Mouse (Mus musculus) Patski (cell line): Measurements from ENCODE around the gene Pclo. TPM values are rescaled to one million over a fixed set of nuclear protein-coding genes. Genes with fewer than 3 reads are reported as not detected.
"Not testable (repeated sequence)": the region's sequence is repeated elsewhere in the genome, so short reads cannot be mapped to it uniquely, and the experiment has no call there.

Source experiments
- ATAC-seq: fragments of 100-300 bp; one replicate; pipeline ENCODE4 v1.8.0; 2021
- CTCF ChIA-PET: fragments of 350-600 bp; sonication (Branson Sonifier 250); formaldehyde crosslinking; loops from one replicate; lab custom pipeline; 2022; ENCODE audit warnings: inconsistent platforms; lab: Charles Lee
- POLR2A ChIA-PET: fragments of 350-600 bp; sonication (Branson Sonifier 250); formaldehyde crosslinking; loops from one replicate; lab custom pipeline; 2022; ENCODE audit warnings: antibody characterized with exemption, inconsistent platforms; lab: Charles Lee
- DNase-seq: peaks from one replicate; pipeline ENCODE4 v3.0.0-alpha.2; 2011; ENCODE audit warnings: low read depth, low spot score
- H3K27me3 ChIP-seq: fragments of 371-371 bp; one replicate; pipeline ENCODE4 v1.5.1; 2021
- CTCF ChIP-seq: fragments of 100-300 bp; IDR thresholded peaks from one replicate; pipeline ENCODE4 v1.5.1; 2021
- in situ Hi-C: fragments of 300-500 bp; cut with MboI; formaldehyde crosslinking; loops from 3 replicates; pipeline ENCODE4 v1.11.1; 2018; ENCODE audit warnings: low pct_unique_long_range_greater_than_20kb, mixed read lengths
- polyA plus RNA-seq: library from polyadenylated mRNA; unstranded; gene quantifications from one replicate; pipeline ENCODE4 v1.2.3, GENCODE M21; 2021

Gene Pclo
- polyA plus RNA-seq, 1 experiment from 2014 or later, result not detected

GRCm38 (mm10) chr5:14807136-14807535 lies 292.4 kb downstream of the Pclo start:
- DNase-seq (no peak), ATAC-seq (peak; percentile 80)
- ChIA-PET CTCF (interaction anchor here (0.9 to 1.3 kb wide), 3 partner anchors 13 to 32 kb away, joined by 3 read pairs; no protein-coding TSS in a partner anchor), POLR2A (no interaction called here)
- peaks cover 21% of the 10 kb centered on the region for H3K27me3 ChIP-seq
- in situ Hi-C loops, result loop anchor here (10.0 kb wide), 1 partner anchor 412 kb away; no protein-coding TSS in a partner anchor
- peak; percentile 70 for TF ChIP-seq CTCF

DNA sequence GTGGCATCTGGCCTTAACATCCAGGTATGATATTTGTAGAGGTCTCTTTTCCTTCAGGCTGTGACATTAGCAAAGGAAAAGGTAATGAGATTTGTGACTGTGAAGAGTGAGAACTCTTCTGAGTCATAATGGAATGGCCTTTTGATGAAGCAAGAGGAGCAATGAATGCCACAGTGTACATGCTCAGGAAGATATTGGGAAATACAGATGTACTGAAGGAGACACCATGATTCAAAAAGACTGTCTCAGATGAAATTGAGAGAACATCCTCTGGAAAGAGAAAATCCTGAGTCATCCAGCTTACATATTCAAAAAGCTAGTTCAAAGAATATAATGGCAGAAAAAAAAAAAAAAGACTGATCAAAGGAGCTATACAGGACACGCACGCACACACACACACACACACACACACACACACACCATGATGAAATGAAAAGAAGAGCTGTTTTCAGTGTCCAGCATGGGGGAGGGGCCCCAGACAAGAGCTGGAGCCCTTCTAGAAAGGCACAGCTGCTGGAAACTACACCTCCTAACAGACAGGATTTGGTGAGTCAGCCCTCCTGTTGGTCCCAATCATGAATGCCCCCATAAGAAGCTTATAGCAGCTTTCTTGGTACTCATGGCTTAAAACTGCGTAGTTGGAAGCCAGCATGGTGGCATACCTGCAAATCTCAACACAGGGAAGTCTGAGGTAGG lies 318.6 kb downstream of the Pclo start:
- in situ Hi-C loops, result no loop called here
- no peak for ATAC-seq
- ChIA-PET POLR2A (no interaction called here), CTCF (no interaction called here)
- no peak for TF ChIP-seq CTCF
- no peaks in the 10 kb centered on the region for H3K27me3 ChIP-seq
- DNase-seq, result no peak

DNA sequence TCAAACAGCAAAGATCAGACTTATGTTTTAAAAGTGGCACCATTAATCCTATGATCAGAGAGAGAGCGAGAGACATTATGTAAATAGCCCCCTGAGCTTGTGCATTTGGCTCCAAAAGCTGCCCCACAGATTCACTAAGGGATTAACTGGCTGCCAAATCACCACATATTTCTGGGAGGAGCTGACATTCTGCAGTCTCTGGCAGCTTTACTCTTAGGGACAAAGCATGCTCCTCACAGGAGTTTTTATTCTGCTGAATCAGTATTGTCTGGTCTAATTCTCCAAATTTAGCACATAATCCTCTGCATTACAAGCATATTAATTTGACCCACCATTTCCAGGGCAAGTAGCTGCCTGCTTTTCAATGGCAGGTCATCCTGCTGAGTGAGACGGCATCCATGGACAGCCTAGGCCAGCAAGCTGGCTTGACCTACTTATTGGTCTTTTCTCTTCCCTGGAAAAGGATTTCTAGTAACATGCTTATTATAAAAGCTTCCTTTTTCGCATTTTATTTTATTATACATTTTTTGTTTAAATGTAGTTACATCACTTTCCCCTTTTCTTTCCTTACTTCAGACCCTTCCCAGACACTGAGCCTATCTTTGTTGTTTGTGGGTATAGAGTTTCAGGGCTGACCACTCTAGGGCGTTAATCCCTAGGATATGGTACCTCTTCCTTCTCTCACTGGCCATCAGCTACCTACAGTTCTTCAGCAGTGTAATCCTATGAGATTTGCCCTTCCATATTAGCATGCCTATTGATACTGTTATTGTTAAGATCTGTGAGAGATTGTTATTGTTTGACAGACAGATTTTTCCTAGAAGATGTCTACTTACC lies 319.7 kb downstream of the Pclo start:
- H3K27me3 ChIP-seq, result no peaks in the 10 kb centered on the region
- DNase-seq, result no peak
- TF ChIP-seq CTCF, result no peak
- in situ Hi-C loops, result no loop called here
- ChIA-PET CTCF (no interaction called here), POLR2A (no interaction called here)
- ATAC-seq, result no peak

DNA sequence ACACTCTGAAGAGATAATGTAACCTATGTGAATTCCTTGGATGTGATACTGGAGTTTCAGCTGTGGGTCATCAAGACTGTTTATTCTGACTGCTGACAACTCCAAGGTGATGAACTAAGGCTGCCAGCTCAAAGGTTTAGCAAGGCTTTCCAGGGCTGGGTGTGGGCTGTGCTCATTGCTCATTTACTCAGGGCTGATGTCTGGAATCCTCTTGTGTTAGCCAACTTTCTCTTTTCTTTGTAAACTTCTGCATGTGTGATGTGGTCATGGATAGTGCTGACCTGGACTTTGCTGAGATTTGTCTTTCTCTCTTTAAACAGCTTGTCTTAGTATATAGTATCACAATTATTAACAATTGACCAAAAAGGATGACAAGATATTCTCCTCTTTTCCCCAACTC lies 338.9 kb downstream of the Pclo start:
- TF ChIP-seq CTCF, result no peak
- ChIA-PET CTCF (no interaction called here), POLR2A (no interaction called here)
- no peaks in the 10 kb centered on the region for H3K27me3 ChIP-seq
- in situ Hi-C loops, result no loop called here
- DNase-seq, result no peak
- ATAC-seq, result no peak

- POLR2A ChIA-PET, result not testable (repeated sequence)
Measured at GRCm38 (mm10) chr5:14885291-14885690, 370.6 kb downstream of the Pclo start.

GRCm38 (mm10) chr5:14892242-14892641 lies 377.5 kb downstream of the Pclo start:
- ChIA-PET POLR2A (no interaction called here), CTCF (interaction anchor here (1.0 to 1.9 kb wide), 4 partner anchors 10 to 738 kb away, joined by 3 to 6 read pairs (median 4); no protein-coding TSS in a partner anchor)
- ATAC-seq (no peak), DNase-seq (no peak)
- H3K27me3 ChIP-seq, result no peaks in the 10 kb centered on the region
- in situ Hi-C loops, result loop anchor here (5.0 to 25.0 kb wide), 7 partner anchors 665 to 1745 kb away; no protein-coding TSS in a partner anchor
- no peak for TF ChIP-seq CTCF

More at GRCm38 (mm10) chr5:14885291-14885690, 370.6 kb downstream of the Pclo start:
- in situ Hi-C loops, result loop anchor here (25.0 kb wide), 5 partner anchors 1152 to 1752 kb away; no protein-coding TSS in a partner anchor
- CTCF ChIA-PET, ATAC-seq, DNase-seq, H3K27me3 ChIP-seq: not testable (repeated sequence)

- H3K27me3 ChIP-seq, POLR2A ChIA-PET, ATAC-seq, DNase-seq, in situ Hi-C loops: not testable (repeated sequence)
- CTCF ChIA-PET, result interaction anchor here (1.3 kb wide), 1 partner anchor 10 kb away, joined by 3 read pairs; no protein-coding TSS in a partner anchor
Measured at GRCm38 (mm10) chr5:14903539-14903938, 388.8 kb downstream of the Pclo start.
